Mouse (Mus musculus): Measurements from ENCODE around the gene Tyk2. TPM values are rescaled to one million over a fixed set of nuclear protein-coding genes. Genes with fewer than 3 reads are reported as not detected.

Gene Tyk2
- polyA plus RNA-seq, 1 experiment from 2014 or later = 5.4 TPM

- no peak for TF ChIP-seq EP300 (IDR thresholded peaks at IDR 0.05; ENCODE audit: low read depth)
- peak; percentile 95 for TF ChIP-seq CTCF (IDR thresholded peaks at IDR 0.05; ENCODE audit: low read depth)
These were observed 37.4 kb upstream of the Tyk2 start for GRCm38 (mm10) chr9:21168161-21169123.

GRCm38 (mm10) chr9:21167140-21168097 is 36.4 kb upstream of the Tyk2 start:
- H3K27me3 ChIP-seq (ENCODE audit: insufficient read depth, low read length) = peaks cover 37% of the 10 kb centered on the region
- H3K4me1 ChIP-seq (ENCODE audit: insufficient read depth) = peaks cover 38% of the 10 kb centered on the region
- peak overlapping the region; percentile 83 for H3K27ac ChIP-seq (ENCODE audit: low read depth)
- H3K36me3 ChIP-seq (replicated peaks; ENCODE audit: insufficient read depth, low read length) = no peaks in the 10 kb centered on the region
- peak overlapping the region; percentile 65 for H3K4me2 ChIP-seq (ENCODE audit: low read depth, low read length)
- peak overlapping the region; percentile 58; the same call in 1 of the 2 replicates for H3K9ac ChIP-seq (replicated peaks)
- peak overlapping the region; percentile 41 for H3K4me3 ChIP-seq (ENCODE audit: low read depth, low read length)
- peak; percentile 18; the same call in 1 of the 2 replicates for TF ChIP-seq CTCF (IDR thresholded peaks at IDR 0.05; ENCODE audit: low read depth)
- peak; percentile 2; the same call in 1 of the 2 replicates for TF ChIP-seq EP300 (IDR thresholded peaks at IDR 0.05; ENCODE audit: low read depth)
- DNase-seq = peak; percentile 44
- ATAC-seq = peak; percentile 7; the same call in 1 of the 2 replicates
- 44% methylated on average over 10 of the region's 10 CpGs for WGBS (ENCODE audit: insufficient replicate concordance)
- no peaks in the 10 kb centered on the region for H3K9me3 ChIP-seq (ENCODE audit: low read length)

More at GRCm38 (mm10) chr9:21168161-21169123, 37.4 kb upstream of the Tyk2 start:
- ATAC-seq = peak; percentile 75
- Histone ChIP-seq H3K4me2 (ENCODE audit: low read depth, low read length) (peak overlapping the region; percentile 65), H3K4me1 (ENCODE audit: insufficient read depth) (peaks cover 38% of the 10 kb centered on the region), H3K27me3 (ENCODE audit: insufficient read depth, low read length) (peaks cover 33% of the 10 kb centered on the region), H3K36me3 (replicated peaks; ENCODE audit: insufficient read depth, low read length) (no peaks in the 10 kb centered on the region), H3K27ac (ENCODE audit: low read depth) (peak overlapping the region; percentile 83), H3K4me3 (ENCODE audit: low read depth, low read length) (peak overlapping the region; percentile 41), H3K9ac (replicated peaks) (peak overlapping the region; percentile 58), H3K9me3 (ENCODE audit: low read length) (no peaks in the 10 kb centered on the region)
- peak; percentile 87 for DNase-seq
- WGBS (ENCODE audit: insufficient replicate concordance) = 5% methylated on average over 30 of the region's 30 CpGs

- peak overlapping the region; percentile 76 for H3K4me2 ChIP-seq (ENCODE audit: low read depth, low read length)
- 22% methylated on average over 3 of the region's 3 CpGs for WGBS (ENCODE audit: insufficient replicate concordance)
- peak overlapping the region; percentile 56 for H3K4me3 ChIP-seq (ENCODE audit: low read depth, low read length)
- no peak overlapping the region for H3K27ac ChIP-seq (ENCODE audit: low read depth)
- H3K4me1 ChIP-seq (ENCODE audit: insufficient read depth) = peaks cover 38% of the 10 kb centered on the region
- TF ChIP-seq EP300 (IDR thresholded peaks at IDR 0.05; ENCODE audit: low read depth) = no peak
- no peak for TF ChIP-seq CTCF (IDR thresholded peaks at IDR 0.05; ENCODE audit: low read depth)
- DNase-seq (no peak), ATAC-seq (no peak)
- no peaks in the 10 kb centered on the region for H3K36me3 ChIP-seq (replicated peaks; ENCODE audit: insufficient read depth, low read length)
- no peaks in the 10 kb centered on the region for H3K9me3 ChIP-seq (ENCODE audit: low read length)
- H3K27me3 ChIP-seq (ENCODE audit: insufficient read depth, low read length) = peaks cover 42% of the 10 kb centered on the region
- H3K9ac ChIP-seq (replicated peaks) = no peak overlapping the region
These were observed 35.5 kb upstream of the Tyk2 start for GRCm38 (mm10) chr9:21166516-21166915.

- Histone ChIP-seq H3K4me3 (ENCODE audit: low read depth, low read length) (peak overlapping the region; percentile 56), H3K36me3 (replicated peaks; ENCODE audit: insufficient read depth, low read length) (no peaks in the 10 kb centered on the region), H3K4me2 (ENCODE audit: low read depth, low read length) (peak overlapping the region; percentile 76), H3K27ac (ENCODE audit: low read depth) (no peak overlapping the region), H3K27me3 (ENCODE audit: insufficient read depth, low read length) (peaks cover 42% of the 10 kb centered on the region), H3K9ac (replicated peaks) (peak overlapping the region; percentile 62), H3K9me3 (ENCODE audit: low read length) (no peaks in the 10 kb centered on the region), H3K4me1 (ENCODE audit: insufficient read depth) (peaks cover 41% of the 10 kb centered on the region)
- TF ChIP-seq EP300 (IDR thresholded peaks at IDR 0.05; ENCODE audit: low read depth) = no peak
- TF ChIP-seq CTCF (IDR thresholded peaks at IDR 0.05; ENCODE audit: low read depth) = peak; percentile 74
- DNase-seq (peak; percentile 63), ATAC-seq (no peak)
- 4% methylated on average over 46 of the region's 47 CpGs for WGBS (ENCODE audit: insufficient replicate concordance)
These were observed 35.0 kb upstream of the Tyk2 start for GRCm38 (mm10) chr9:21165952-21166451.

- H3K27ac ChIP-seq (ENCODE audit: low read depth) = no peak within 1 kb of the TSS
- DNase-seq (peak; percentile 50), ATAC-seq (no peak)
- no peaks in the 10 kb centered on the region for H3K36me3 ChIP-seq (replicated peaks; ENCODE audit: insufficient read depth, low read length)
- H3K4me1 ChIP-seq (ENCODE audit: insufficient read depth) = peaks cover 42% of the 10 kb centered on the region
- no peak for TF ChIP-seq EP300 (IDR thresholded peaks at IDR 0.05; ENCODE audit: low read depth)
- 0 out of 2 replicates have a peak, but pooled peaks have one; percentile 3 for TF ChIP-seq CTCF (IDR thresholded peaks at IDR 0.05; ENCODE audit: low read depth)
- H3K4me3 ChIP-seq (ENCODE audit: low read depth, low read length) = peak within 1 kb of the TSS; percentile 56
- peak within 1 kb of the TSS; percentile 76 for H3K4me2 ChIP-seq (ENCODE audit: low read depth, low read length)
- H3K9me3 ChIP-seq (ENCODE audit: low read length) = no peaks in the 10 kb centered on the region
- peak within 1 kb of the TSS; percentile 62 for H3K9ac ChIP-seq (replicated peaks)
- peaks cover 42% of the 10 kb centered on the region for H3K27me3 ChIP-seq (ENCODE audit: insufficient read depth, low read length)
- WGBS (ENCODE audit: insufficient replicate concordance) = 1% methylated on average over 74 of the region's 86 CpGs
These were observed 34.3 kb upstream of the Tyk2 start, which contains the start of gene Pde4a for GRCm38 (mm10) chr9:21165041-21165951. Gene Pde4a (plus strand): TSS chr9:21165714.

Measured in liver, postnatal 0 days (tissue).